8 mouse cellular contexts compared by ENCODE assay signal in the genomic region with DNA sequence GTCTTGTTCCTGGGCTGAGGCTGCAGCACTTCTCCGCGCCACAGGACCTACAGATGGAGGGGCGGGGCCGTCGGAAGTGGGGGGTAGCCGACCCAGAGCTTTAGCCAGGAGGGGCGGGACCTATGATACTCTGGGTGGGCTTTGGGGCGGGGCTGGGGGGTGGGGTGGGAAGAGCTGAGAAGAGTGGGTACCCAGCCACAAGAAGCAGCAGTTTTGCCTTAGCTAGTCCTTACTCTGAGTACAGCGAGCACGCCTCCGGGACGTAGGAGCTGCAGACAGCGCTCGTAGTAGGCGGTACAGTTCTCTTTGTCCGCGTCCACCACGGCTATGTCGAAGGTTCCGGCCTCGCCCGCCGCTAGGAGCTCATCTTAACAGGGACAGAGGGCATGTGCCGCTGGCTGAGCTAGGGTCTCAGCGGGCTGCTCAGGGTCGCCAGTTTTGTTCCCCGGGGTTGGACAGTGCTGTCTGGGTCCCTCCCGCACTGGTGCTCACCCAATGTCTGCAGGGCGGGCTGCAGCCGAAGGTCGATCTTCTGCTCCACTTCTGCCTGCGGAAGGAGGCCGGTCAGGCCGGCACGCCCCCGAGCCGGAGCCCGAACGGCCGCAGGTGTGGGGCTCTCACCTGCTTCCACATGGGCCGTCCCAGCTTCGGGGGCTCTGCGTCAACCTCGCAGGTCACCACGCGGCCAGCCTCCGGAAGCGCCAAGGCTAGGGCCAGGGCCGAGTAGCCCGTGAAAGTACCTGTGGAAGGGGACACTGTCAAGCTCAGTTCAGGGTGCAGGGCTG. TPM values are rescaled to one million over a fixed set of nuclear protein-coding genes. Genes with fewer than 3 reads are reported as not detected.
DNase-seq lines count a peak whose midpoint lies in the region; ATAC-seq lines count a peak whose summit lies in the region.

No protein-coding gene starts in this region.

- no peaks in the 10 kb centered on the region for H3K9me3 ChIP-seq in heart, embryonic 12.5 days (replicated peaks)
- H3K9me3 ChIP-seq in kidney, embryonic 16.5 days (ENCODE audit: low read length): no peaks in the 10 kb centered on the region

- peak overlapping the region; percentile 85 for H3K9ac ChIP-seq in heart, embryonic 12.5 days
- peak overlapping the region; percentile 77 for H3K9ac ChIP-seq in kidney, embryonic 16.5 days (replicated peaks; ENCODE audit: low read length)

- peak; percentile 53 for DNase-seq in 3134 (ENCODE audit: extremely low read depth, insufficient read length, low spot score)
- DNase-seq in CD4-positive, CD25-positive, alpha-beta regulatory T cell, adult 2 months (ENCODE audit: low read depth, low spot score): peak; percentile 56
- peak; percentile 91 to 95 for DNase-seq in cerebellum, postnatal 10 days
- peak; percentile 43 for DNase-seq in lung, postnatal 14 days
- DNase-seq in right cerebral cortex, postnatal 14 days: peak; percentile 45
- DNase-seq in frontal cortex, postnatal 36 days (ENCODE audit: low spot score in 2 of 2): no peak

- H3K36me3 ChIP-seq in heart, embryonic 12.5 days: peaks cover 42% of the 10 kb centered on the region
- peaks cover 31% of the 10 kb centered on the region for H3K36me3 ChIP-seq in kidney, embryonic 16.5 days (ENCODE audit: insufficient read depth, low read length)

- peak; percentile 34 for ATAC-seq in heart, embryonic 12.5 days (ENCODE audit: insufficient number of reproducible peaks, low FRiP score)
- peak; percentile 61 for ATAC-seq in kidney, embryonic 16.5 days (ENCODE audit: low FRiP score, low TSS enrichment)

- H3K4me2 ChIP-seq in heart, embryonic 12.5 days: peak overlapping the region; percentile 98
- peak overlapping the region; percentile 92 for H3K4me2 ChIP-seq in kidney, embryonic 16.5 days (replicated peaks; ENCODE audit: low read depth, low read length)

- H3K27ac ChIP-seq in heart, embryonic 12.5 days (ENCODE audit: poor library complexity, severe bottlenecking): peak overlapping the region; percentile 74
- H3K27ac ChIP-seq in kidney, embryonic 16.5 days (ENCODE audit: low read length): peak overlapping the region; percentile 78

- H3K4me3 ChIP-seq in heart, embryonic 12.5 days: peak overlapping the region; percentile 73
- H3K4me3 ChIP-seq in kidney, embryonic 16.5 days (ENCODE audit: low read length): peak overlapping the region; percentile 74

- WGBS in heart, embryonic 12.5 days: under 1% methylated on average over 50 of the region's 50 CpGs
- WGBS in kidney, embryonic 16.5 days: under 1% methylated on average over 50 of the region's 50 CpGs

- peaks cover 65% of the 10 kb centered on the region for H3K4me1 ChIP-seq in heart, embryonic 12.5 days (replicated peaks)
- H3K4me1 ChIP-seq in kidney, embryonic 16.5 days (ENCODE audit: insufficient read depth, low read length): peaks cover 17% of the 10 kb centered on the region

- H3K27me3 ChIP-seq in heart, embryonic 12.5 days (replicated peaks): no peaks in the 10 kb centered on the region
- no peaks in the 10 kb centered on the region for H3K27me3 ChIP-seq in kidney, embryonic 16.5 days (ENCODE audit: insufficient read depth, low read length)

RNA-seq across cellular contexts. Expression of gene Comtd1, which starts 1.2 kb away (rescaled TPM):
- 40.8 and 43.5 TPM in 2 replicates for polyA plus RNA-seq in heart, embryonic 12.5 days (2016; fragmentation: Nextera tagmentation; extraction: Ambion mirVana)
- polyA plus RNA-seq in kidney, embryonic 16.5 days (2015; fragmentation: Nextera tagmentation; extraction: Ambion mirVana): 30.8 and 36.2 TPM in 2 replicates

RNA-seq across cellular contexts. Expression of gene Vdac2, which starts 22.5 kb away (rescaled TPM):
- 444 and 446 TPM in 2 replicates for polyA plus RNA-seq in heart, embryonic 12.5 days (2016; fragmentation: Nextera tagmentation; extraction: Ambion mirVana)
- polyA plus RNA-seq in kidney, embryonic 16.5 days (2015; fragmentation: Nextera tagmentation; extraction: Ambion mirVana): 344 and 350 TPM in 2 replicates

Comparison
In these comparisons a context has a peak if more than half of its experiments do, and no peak if none do; other contexts are left out.
1. DNase-seq: peak in 3134 (single experiment), CD4-positive, CD25-positive, alpha-beta regulatory T cell, adult 2 months (single experiment), cerebellum, postnatal 10 days (2 of 2), lung, postnatal 14 days (single experiment) and right cerebral cortex, postnatal 14 days (single experiment); none in frontal cortex, postnatal 36 days (0 of 2).